Mouse (Mus musculus) midbrain, embryonic 10.5 days (tissue): Measurements from ENCODE around the gene Adora1. TPM values are rescaled to one million over a fixed set of nuclear protein-coding genes. Genes with fewer than 3 reads are reported as not detected.
A peak's percentile ranks its signal among the peaks of the same experiment; 100 is the strongest.

Source experiments
- DNase-seq: peaks from one replicate; pipeline ENCODE4 v3.0.0-alpha.2; 2017; ENCODE audit warnings: low spot score
- H3K27ac ChIP-seq: fragments of 300-500 bp; sonication (generic); replicated peaks from 2 replicates; pipeline ENCODE4 v1.5.1; 2016; ENCODE audit warnings: mild to moderate bottlenecking
- H3K27me3 ChIP-seq: fragments of 300-500 bp; sonication (generic); 2 replicates; pipeline ENCODE4 v1.6.1; 2016; ENCODE audit warnings: low read depth, mild to moderate bottlenecking; ENCODE audit not compliant: poor library complexity, severe bottlenecking
- H3K36me3 ChIP-seq: fragments of 300-500 bp; sonication (generic); 2 replicates; pipeline ENCODE4 v1.6.1; 2016; ENCODE audit warnings: mild to moderate bottlenecking, moderate library complexity
- H3K4me1 ChIP-seq: fragments of 300-500 bp; sonication (generic); 2 replicates; pipeline ENCODE4 v1.6.1; 2016
- H3K4me3 ChIP-seq: fragments of 300-500 bp; sonication (generic); 2 replicates; pipeline ENCODE4 v1.5.1; 2016; ENCODE audit warnings: mild to moderate bottlenecking, moderate library complexity
- H3K9me3 ChIP-seq: fragments of 300-500 bp; sonication (generic); replicated peaks from 2 replicates; pipeline ENCODE4 v1.6.1; 2016; ENCODE audit warnings: mild to moderate bottlenecking
- WGBS: fragments of 180-500 bp; shearing (Covaris S2); methylation state at CpG from one replicate; pipeline ENCODE4 v1.1.7; 2016; 5-methylcytosine and 5-hydroxymethylcytosine counted together
- polyA plus RNA-seq: library from polyadenylated mRNA; unstranded; fragments of >200 nt; fragmentation: Nextera tagmentation; extraction: Ambion mirVana; gene quantifications from 2 replicates; pipeline ENCODE4 v1.2.1, GENCODE M21; 2016

The Adora1 gene
- polyA plus RNA-seq, 1 experiment from 2014 or later: 0.14 TPM

DNA sequence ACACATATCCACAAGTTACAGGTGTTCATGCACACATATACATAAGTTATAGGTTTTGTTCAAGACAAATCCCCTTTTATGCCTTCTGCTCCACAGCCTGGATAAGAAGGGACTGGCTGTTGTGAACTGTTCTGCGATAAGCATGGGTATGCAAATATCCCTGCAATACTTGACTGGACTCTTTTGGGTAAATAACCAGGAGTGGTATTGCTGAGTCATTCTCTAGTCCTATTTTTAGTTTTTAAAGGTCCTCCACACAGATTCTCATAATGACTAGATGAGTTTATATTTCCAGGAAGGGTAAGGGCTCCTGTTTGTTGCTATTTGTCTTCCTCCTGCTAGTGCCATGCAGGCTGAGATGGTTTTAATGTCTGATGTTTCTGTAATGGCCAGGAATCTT is 14.1 kb downstream of the Adora1 start:
- H3K36me3 ChIP-seq: no peaks in the 10 kb centered on the region
- H3K27me3 ChIP-seq: peaks cover 9% of the 10 kb centered on the region
- no peak for DNase-seq
- no peak overlapping the region for H3K4me3 ChIP-seq
- WGBS: 95% methylated on average over 1 of the region's 1 CpGs
- H3K9me3 ChIP-seq: no peaks in the 10 kb centered on the region
- H3K27ac ChIP-seq: no peak overlapping the region
- H3K4me1 ChIP-seq: peaks cover 14% of the 10 kb centered on the region

DNA sequence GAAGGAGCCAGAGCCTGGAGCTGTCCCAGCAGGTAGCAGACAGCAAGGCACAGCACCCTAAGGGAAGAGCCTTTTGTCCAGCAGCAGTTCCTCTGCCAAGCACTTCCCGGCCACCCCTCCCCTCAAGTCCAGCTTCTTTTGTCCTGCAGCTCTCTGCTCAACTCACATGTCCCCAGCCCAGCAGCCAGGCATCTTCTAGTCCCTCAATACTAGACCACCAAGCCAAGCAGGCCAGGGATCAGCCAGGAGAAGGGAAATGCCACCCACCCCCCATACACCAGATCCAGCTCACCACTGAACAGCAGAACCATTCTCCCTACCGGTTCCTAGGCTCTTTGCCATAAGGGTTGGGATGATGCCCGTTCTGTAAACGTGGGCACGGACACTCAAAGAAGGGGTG is 15.6 kb downstream of the Adora1 start:
- H3K27me3 ChIP-seq: peaks cover 9% of the 10 kb centered on the region
- H3K4me1 ChIP-seq: peaks cover 28% of the 10 kb centered on the region
- H3K36me3 ChIP-seq: no peaks in the 10 kb centered on the region
- H3K4me3 ChIP-seq: no peak overlapping the region
- H3K27ac ChIP-seq: no peak overlapping the region
- DNase-seq: no peak
- no peaks in the 10 kb centered on the region for H3K9me3 ChIP-seq
- 82% methylated on average over 5 of the region's 5 CpGs for WGBS

- 75% methylated on average over 3 of the region's 3 CpGs for WGBS
- Histone ChIP-seq H3K4me1 (peaks cover 28% of the 10 kb centered on the region), H3K27me3 (peaks cover 15% of the 10 kb centered on the region), H3K27ac (no peak overlapping the region), H3K4me3 (no peak overlapping the region), H3K9me3 (no peaks in the 10 kb centered on the region), H3K36me3 (no peaks in the 10 kb centered on the region)
- no peak for DNase-seq
Measured at GRCm38 (mm10) chr1:134217942-134218341, 17.3 kb downstream of the Adora1 start.

DNA sequence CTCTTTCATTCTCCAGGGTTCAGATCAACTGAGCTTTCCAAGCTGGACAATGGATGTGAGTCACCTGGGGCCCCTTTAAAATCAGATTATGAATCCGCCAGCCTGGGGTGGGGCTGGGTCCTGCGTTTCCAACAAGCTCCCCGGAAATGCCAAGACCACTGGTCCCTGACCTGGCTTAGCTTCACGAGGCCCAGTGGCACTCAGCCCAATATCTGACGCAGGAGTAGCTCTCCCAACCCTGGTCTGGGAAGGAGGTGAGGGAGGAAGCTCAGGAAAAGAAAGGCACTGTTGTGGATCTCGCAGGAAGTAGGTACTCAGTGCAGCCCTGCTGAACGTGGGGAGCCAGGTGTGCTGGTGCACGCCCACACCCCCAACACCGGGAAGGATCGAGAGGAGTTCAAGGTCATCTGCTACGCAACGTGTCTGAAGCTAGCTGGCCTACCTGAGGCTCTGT is 18.2 kb downstream of the Adora1 start:
- WGBS: 74% methylated on average over 12 of the region's 12 CpGs
- Histone ChIP-seq H3K27me3 (peaks cover 21% of the 10 kb centered on the region), H3K9me3 (no peaks in the 10 kb centered on the region), H3K36me3 (no peaks in the 10 kb centered on the region), H3K4me3 (no peak overlapping the region), H3K27ac (0 out of 2 replicates have a peak overlapping the region, but pooled peaks have one; percentile 33), H3K4me1 (peaks cover 29% of the 10 kb centered on the region)
- no peak for DNase-seq

DNA sequence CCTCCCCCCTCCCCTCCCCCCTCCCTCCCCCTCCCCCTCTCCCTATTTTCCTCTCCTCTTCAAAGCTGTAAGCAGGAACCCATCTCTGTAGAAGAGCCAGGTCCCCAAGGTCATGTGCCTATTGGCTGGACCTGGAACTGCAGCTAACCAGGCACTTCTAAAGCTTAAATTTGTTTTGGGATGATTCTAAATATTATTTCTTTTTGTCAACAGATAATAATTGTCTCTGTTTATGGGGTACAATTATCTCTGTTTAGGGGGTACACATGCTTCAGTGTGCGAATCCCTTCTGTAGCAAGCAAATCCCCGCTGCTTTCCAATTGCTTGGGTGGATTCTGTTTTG is 18.6 kb downstream of the Adora1 start:
- H3K9me3 ChIP-seq: no peaks in the 10 kb centered on the region
- peaks cover 34% of the 10 kb centered on the region for H3K4me1 ChIP-seq
- H3K27me3 ChIP-seq: peaks cover 21% of the 10 kb centered on the region
- 0 out of 2 replicates have a peak overlapping the region, but pooled peaks have one; percentile 33 for H3K27ac ChIP-seq
- DNase-seq: no peak
- H3K4me3 ChIP-seq: no peak overlapping the region
- H3K36me3 ChIP-seq: no peaks in the 10 kb centered on the region
- 87% methylated on average over 2 of the region's 2 CpGs for WGBS

- no peaks in the 10 kb centered on the region for H3K9me3 ChIP-seq
- WGBS: 22% methylated on average over 11 of the region's 11 CpGs
- peak; percentile 26 for DNase-seq
- no peak overlapping the region for H3K4me3 ChIP-seq
- H3K36me3 ChIP-seq: no peaks in the 10 kb centered on the region
- peaks cover 21% of the 10 kb centered on the region for H3K27me3 ChIP-seq
- peaks cover 40% of the 10 kb centered on the region for H3K4me1 ChIP-seq
- peak overlapping the region; percentile 82 for H3K27ac ChIP-seq
Measured at GRCm38 (mm10) chr1:134215751-134216628, 19.2 kb downstream of the Adora1 start.

- H3K4me1 ChIP-seq: peaks cover 49% of the 10 kb centered on the region
- no peak overlapping the region; the same call in 1 of the 2 replicates for H3K27ac ChIP-seq
- WGBS: 58% methylated on average over 7 of the region's 7 CpGs
- H3K4me3 ChIP-seq: no peak overlapping the region
- H3K9me3 ChIP-seq: no peaks in the 10 kb centered on the region
- no peaks in the 10 kb centered on the region for H3K36me3 ChIP-seq
- peaks cover 26% of the 10 kb centered on the region for H3K27me3 ChIP-seq
- DNase-seq: no peak
Measured at GRCm38 (mm10) chr1:134215059-134215458, 20.2 kb downstream of the Adora1 start.

DNA sequence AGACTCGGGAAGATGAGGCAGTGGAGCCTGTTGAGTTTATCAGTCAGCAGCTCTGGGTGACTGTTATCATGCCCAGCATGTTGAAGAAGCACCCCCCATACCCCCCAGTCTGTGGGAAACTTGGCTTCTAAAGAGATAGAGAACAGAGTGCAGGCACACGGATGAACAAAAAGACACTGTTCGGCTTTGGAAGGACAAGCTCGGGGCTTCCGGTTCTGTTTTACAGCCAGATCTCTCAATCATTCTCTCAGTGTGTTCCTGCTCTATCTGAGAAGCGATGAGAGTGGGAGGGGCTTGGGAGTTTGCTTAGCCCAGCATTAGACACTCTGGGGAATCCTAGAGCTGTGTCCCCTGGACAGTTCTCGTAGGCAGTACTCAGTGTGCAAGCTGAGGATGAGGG is 21.8 kb downstream of the Adora1 start:
- Histone ChIP-seq H3K36me3 (no peaks in the 10 kb centered on the region), H3K9me3 (no peaks in the 10 kb centered on the region), H3K4me3 (no peak overlapping the region), H3K4me1 (peaks cover 50% of the 10 kb centered on the region), H3K27me3 (peaks cover 27% of the 10 kb centered on the region), H3K27ac (no peak overlapping the region)
- 86% methylated on average over 7 of the region's 7 CpGs for WGBS
- DNase-seq: no peak

GRCm38 (mm10) chr1:134212351-134212750 is 22.9 kb downstream of the Adora1 start:
- Histone ChIP-seq H3K9me3 (no peaks in the 10 kb centered on the region), H3K27me3 (peaks cover 27% of the 10 kb centered on the region), H3K4me3 (no peak overlapping the region), H3K4me1 (peaks cover 50% of the 10 kb centered on the region), H3K27ac (no peak overlapping the region), H3K36me3 (no peaks in the 10 kb centered on the region)
- no peak for DNase-seq
- WGBS: 73% methylated on average over 6 of the region's 6 CpGs

- DNase-seq: no peak
- Histone ChIP-seq H3K9me3 (no peaks in the 10 kb centered on the region), H3K4me1 (peaks cover 44% of the 10 kb centered on the region), H3K4me3 (no peak overlapping the region), H3K36me3 (no peaks in the 10 kb centered on the region), H3K27me3 (peaks cover 27% of the 10 kb centered on the region), H3K27ac (no peak overlapping the region)
- 19% methylated on average over 2 of the region's 2 CpGs for WGBS
Measured at GRCm38 (mm10) chr1:134211631-134212030, 23.6 kb downstream of the Adora1 start.

DNA sequence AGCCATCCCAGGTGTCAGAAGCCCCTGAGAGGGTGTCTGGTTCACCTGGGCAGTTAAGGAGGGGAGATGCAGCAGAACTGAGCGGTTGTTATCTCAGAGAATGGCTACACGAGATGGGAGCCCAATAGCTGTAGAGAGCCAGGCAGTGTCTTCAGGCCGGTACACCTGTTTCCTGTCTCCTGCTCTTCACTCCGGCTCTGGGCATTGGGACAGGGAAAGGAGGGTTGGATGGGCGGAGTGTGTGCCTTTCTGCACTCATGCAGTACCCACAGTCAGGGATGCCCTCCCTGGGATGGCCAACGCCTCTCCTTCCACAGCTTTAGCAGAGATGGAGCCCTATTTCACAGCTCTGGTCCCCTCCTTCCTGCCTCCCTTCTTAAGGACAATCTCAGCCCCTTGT is 24.2 kb downstream of the Adora1 start:
- Histone ChIP-seq H3K9me3 (no peaks in the 10 kb centered on the region), H3K36me3 (no peaks in the 10 kb centered on the region), H3K4me1 (peaks cover 40% of the 10 kb centered on the region), H3K4me3 (no peak overlapping the region), H3K27ac (peak overlapping the region; percentile 4; the same call in 1 of the 2 replicates), H3K27me3 (peaks cover 27% of the 10 kb centered on the region)
- DNase-seq: no peak
- 76% methylated on average over 6 of the region's 6 CpGs for WGBS

DNA sequence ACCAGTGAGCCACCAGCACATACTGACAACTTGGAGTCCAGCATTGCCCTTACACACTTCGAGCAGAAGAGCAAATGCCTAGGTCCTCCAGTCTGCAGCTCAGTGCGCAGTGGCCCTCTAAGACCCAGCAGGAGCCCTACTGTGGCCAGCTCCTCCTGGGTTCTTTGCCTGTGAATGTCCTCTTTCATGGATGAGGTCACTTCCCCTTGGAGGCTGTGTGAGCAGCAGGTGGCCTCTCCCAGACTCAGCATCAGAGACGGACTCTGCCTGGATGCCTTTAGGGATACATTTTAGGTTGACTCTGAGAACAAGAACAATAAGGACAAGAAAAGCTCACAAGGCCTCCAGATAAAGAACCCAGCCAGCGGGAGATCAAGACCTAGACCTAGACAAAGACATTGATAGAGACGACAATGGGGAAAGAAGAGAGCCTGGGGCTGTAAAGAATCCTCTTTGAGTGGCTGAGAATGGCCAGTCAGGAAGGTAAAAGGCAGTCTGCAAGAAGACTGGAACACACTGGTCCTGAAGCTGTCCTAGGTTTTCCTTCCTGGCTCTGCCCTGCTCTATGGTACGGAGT is 25.0 kb downstream of the Adora1 start:
- Histone ChIP-seq H3K9me3 (no peaks in the 10 kb centered on the region), H3K27me3 (peaks cover 27% of the 10 kb centered on the region), H3K36me3 (no peaks in the 10 kb centered on the region), H3K27ac (no peak overlapping the region), H3K4me3 (no peak overlapping the region), H3K4me1 (peaks cover 34% of the 10 kb centered on the region)
- WGBS: 53% methylated on average over 6 of the region's 6 CpGs
- DNase-seq: no peak

DNA sequence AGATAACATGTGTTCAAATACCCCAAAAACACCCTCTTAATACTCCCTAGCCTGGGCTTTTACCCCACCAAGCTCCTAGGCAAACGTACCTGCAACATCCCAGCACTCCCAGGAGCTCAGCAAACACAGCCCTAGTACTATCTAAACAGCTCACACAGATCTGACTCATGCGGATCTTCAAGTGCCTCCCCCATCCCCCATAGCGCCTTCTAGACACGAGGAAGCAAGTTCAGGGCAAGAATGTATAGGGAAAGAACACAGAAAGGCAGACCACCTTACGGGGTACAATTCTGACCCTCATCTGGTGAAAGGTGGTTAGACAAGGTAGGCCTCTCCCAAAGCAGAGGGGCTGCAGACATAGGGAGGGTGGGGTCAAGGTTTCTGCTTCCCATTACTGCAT is 29.1 kb downstream of the Adora1 start:
- Histone ChIP-seq H3K27ac (no peak overlapping the region), H3K4me3 (no peak overlapping the region), H3K4me1 (peaks cover 15% of the 10 kb centered on the region), H3K9me3 (no peaks in the 10 kb centered on the region), H3K36me3 (no peaks in the 10 kb centered on the region), H3K27me3 (0 out of 2 replicates have a peak, but pooled peaks cover 6% of the 10 kb centered on the region)
- DNase-seq: no peak
- 59% methylated on average over 5 of the region's 5 CpGs for WGBS
